Mouse (Mus musculus): Measurements from ENCODE around the gene Acacb.

- TF ChIP-seq CTCF (IDR thresholded peaks at IDR 0.05; ENCODE audit: extremely low read depth, insufficient read depth, low read length) (no peak), POLR2A (IDR thresholded peaks at IDR 0.05; ENCODE audit: extremely low read depth, insufficient read depth, low read length) (no peak)
Measured at GRCm38 (mm10) chr5:114213183-114213582, 66.8 kb downstream of the Acacb start.
